16 mouse cellular contexts compared by ENCODE assay signal in genomic region chr11:113843920-113844319, GRCm38 (mm10).
"Had no signal": no experiment of that assay in that cellular context is flagged by ENCODE, and none has a peak within 500 bp of the region (broad histone marks: within the 10 kb centered on the region; RNA-seq: fewer than 3 reads in every experiment).

No protein-coding gene starts in this region.

- H3K4me2 ChIP-seq: limb, embryonic 12.5 days; liver, embryonic 13.5 days; lung, embryonic 15.5 days; midbrain, embryonic 11.5 days had no signal

- DNase-seq: kidney, postnatal 36 days; layer of hippocampus, adult 9-11 months; layer of hippocampus, postnatal 36 days; liver; liver, embryonic 13.5 days; liver, postnatal 0 days; lung, postnatal 14 days; thymus, adult 18-20 months; thymus, postnatal 25 days had no signal

- H3K9me3 ChIP-seq: limb, embryonic 12.5 days; liver, embryonic 13.5 days; lung, embryonic 15.5 days had no signal

- H3K4me1 ChIP-seq: liver, embryonic 13.5 days; lung, embryonic 15.5 days; megakaryocyte, embryonic 14.5 days had no signal

- H3K27me3 ChIP-seq: limb, embryonic 12.5 days; liver, embryonic 13.5 days; lung, embryonic 15.5 days had no signal

- H3K9ac ChIP-seq: limb, embryonic 12.5 days; liver, embryonic 13.5 days; liver, postnatal 0 days; lung, embryonic 15.5 days had no signal

- ATAC-seq: liver, postnatal 0 days had no signal

- H3K36me3 ChIP-seq: limb, embryonic 12.5 days; liver, embryonic 13.5 days; lung, embryonic 15.5 days had no signal

- H3K4me3 ChIP-seq: limb, embryonic 12.5 days; liver, embryonic 13.5 days; lung, embryonic 15.5 days; megakaryocyte, embryonic 14.5 days had no signal

- H3K27ac ChIP-seq: kidney, postnatal 0 days; limb, embryonic 12.5 days; liver, embryonic 13.5 days; lung, embryonic 15.5 days; macrophage; stomach, postnatal 0 days had no signal
